Mouse (Mus musculus): Measurements from ENCODE around the gene Sirt7.

- no peak for TF ChIP-seq CTCF (IDR thresholded peaks at IDR 0.05; ENCODE audit: low read depth, low read length)
- TF ChIP-seq POLR2A (IDR thresholded peaks at IDR 0.05; ENCODE audit: borderline replicate concordance, low read depth, low read length) = no peak
Measured at GRCm38 (mm10) chr11:120647047-120647830, 22.2 kb upstream of the Sirt7 start.
